Mouse (Mus musculus): ENCODE data around the gene Gm19965.

Gm19965 gene

DNA sequence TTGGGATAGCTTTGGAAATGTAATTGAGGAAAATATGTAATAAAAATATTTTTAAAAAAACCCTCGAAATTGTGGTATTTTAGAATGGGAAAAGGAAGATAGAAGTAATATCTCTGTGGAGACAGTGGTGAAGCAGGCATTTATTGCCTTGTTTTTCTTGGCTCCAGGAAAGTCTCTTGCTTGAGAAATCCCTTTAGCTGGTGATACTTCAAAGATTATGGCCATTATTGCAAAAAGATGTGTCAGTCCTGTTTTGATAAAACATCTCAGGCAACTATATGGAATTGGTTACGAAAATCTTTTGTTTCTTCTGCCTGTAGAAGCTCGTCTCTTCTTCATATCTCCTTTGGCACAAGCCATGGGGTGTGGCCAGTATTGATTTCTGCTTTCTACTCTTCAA, at the start of gene Gm19965:
TSS of gene Gm19965 (plus strand) at position 301 of the 400 bp plus-strand sequence.
- DNase-seq (ENCODE audit: low read depth, low spot score): no peak

DNA sequence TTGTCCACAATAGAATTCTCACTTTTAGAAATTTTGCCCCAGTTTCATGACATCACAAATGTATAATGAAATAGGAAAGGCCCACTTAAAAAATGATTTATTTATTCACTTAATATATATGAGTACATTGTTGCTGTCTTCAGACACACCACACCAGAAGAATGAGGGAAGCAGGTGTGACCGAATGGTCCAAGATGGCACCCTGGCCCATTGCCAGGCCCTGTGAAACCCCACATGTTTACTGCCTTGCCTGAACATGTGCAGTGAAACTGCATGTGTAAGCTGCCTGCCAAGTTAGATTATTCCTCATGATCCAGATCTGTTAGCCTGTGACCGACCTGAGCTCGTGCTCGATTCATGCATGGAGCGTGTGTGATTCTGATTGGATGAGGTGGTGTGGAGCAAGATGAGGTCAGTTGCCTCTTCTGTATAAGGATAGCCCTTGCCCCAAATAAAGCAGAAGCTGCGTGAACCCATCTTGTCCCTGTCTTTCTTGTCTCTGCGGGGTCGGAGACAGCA, 20.3 kb upstream of the Gm19965 start:
- DNase-seq (ENCODE audit: low read depth, low spot score): no peak
